Mouse (Mus musculus): ENCODE results near the gene Sar1b. TPM values are rescaled to one million over a fixed set of nuclear protein-coding genes. Genes with fewer than 3 reads are reported as not detected.
"Not testable (repeated sequence)": the region's sequence is repeated elsewhere in the genome, so short reads cannot be mapped to it uniquely, and the experiment has no call there.

The Sar1b gene
- polyA plus RNA-seq, 1 experiment from 2014 or later = 125 TPM

GRCm38 (mm10) chr11:51789735-51790134, 26.2 kb downstream of the Sar1b start:
- H3K36me3 ChIP-seq = peaks cover 78% of the 10 kb centered on the region
- not testable (repeated sequence) for H3K27ac ChIP-seq (replicated peaks)
- WGBS = 90% methylated on average over 4 of the region's 4 CpGs

GRCm38 (mm10) chr11:51790662-51791061, 27.2 kb downstream of the Sar1b start:
- H3K4me1 ChIP-seq = no peaks in the 10 kb centered on the region
- no peaks in the 10 kb centered on the region for H3K27me3 ChIP-seq (ENCODE audit: low read depth, poor library complexity, severe bottlenecking)
- H3K27ac ChIP-seq (replicated peaks) = no peak overlapping the region
- DNase-seq (ENCODE audit: low spot score) = no peak
- H3K9me3 ChIP-seq (replicated peaks) = peaks cover 3% of the 10 kb centered on the region; the same call in 1 of the 2 replicates
- H3K4me3 ChIP-seq = no peak overlapping the region
- WGBS = 97% methylated on average over 7 of the region's 7 CpGs
- peaks cover 69% of the 10 kb centered on the region for H3K36me3 ChIP-seq

More at GRCm38 (mm10) chr11:51789735-51790134, 26.2 kb downstream of the Sar1b start:
- H3K4me3 ChIP-seq; H3K4me1 ChIP-seq; H3K27me3 ChIP-seq (ENCODE audit: low read depth, poor library complexity, severe bottlenecking); H3K9me3 ChIP-seq (replicated peaks); DNase-seq (ENCODE audit: low spot score): not testable (repeated sequence)

- 0 out of 2 replicates have a peak, but pooled peaks cover 3% of the 10 kb centered on the region for H3K4me1 ChIP-seq
- WGBS = 91% methylated on average over 4 of the region's 4 CpGs
Measured at GRCm38 (mm10) chr11:51796272-51796671, 32.8 kb downstream of the Sar1b start.

GRCm38 (mm10) chr11:51800634-51801325, 37.3 kb downstream of the Sar1b start:
- 57% methylated on average over 8 of the region's 8 CpGs for WGBS
- peaks cover 8% of the 10 kb centered on the region for H3K4me1 ChIP-seq
- no peaks in the 10 kb centered on the region for H3K36me3 ChIP-seq
- no peaks in the 10 kb centered on the region for H3K27me3 ChIP-seq (ENCODE audit: low read depth, poor library complexity, severe bottlenecking)
- no peak overlapping the region for H3K4me3 ChIP-seq
- H3K9me3 ChIP-seq (replicated peaks) = no peaks in the 10 kb centered on the region
- DNase-seq (ENCODE audit: low spot score) = no peak
- H3K27ac ChIP-seq (replicated peaks) = no peak overlapping the region

More at GRCm38 (mm10) chr11:51796272-51796671, 32.8 kb downstream of the Sar1b start:
- H3K4me3 ChIP-seq = no peak overlapping the region
- no peaks in the 10 kb centered on the region for H3K27me3 ChIP-seq (ENCODE audit: low read depth, poor library complexity, severe bottlenecking)
- no peak for DNase-seq (ENCODE audit: low spot score)
- H3K36me3 ChIP-seq = peaks cover 17% of the 10 kb centered on the region
- no peak overlapping the region for H3K27ac ChIP-seq (replicated peaks)
- no peaks in the 10 kb centered on the region for H3K9me3 ChIP-seq (replicated peaks)

GRCm38 (mm10) chr11:51805221-51805981, 41.9 kb downstream of the Sar1b start:
- WGBS = 18% methylated on average over 17 of the region's 17 CpGs
- Histone ChIP-seq H3K36me3 (no peaks in the 10 kb centered on the region), H3K27ac (replicated peaks) (peak overlapping the region; percentile 69), H3K4me1 (peaks cover 10% of the 10 kb centered on the region), H3K27me3 (ENCODE audit: low read depth, poor library complexity, severe bottlenecking) (no peaks in the 10 kb centered on the region), H3K9me3 (replicated peaks) (no peaks in the 10 kb centered on the region), H3K4me3 (peak overlapping the region; percentile 58)
- peak; percentile 52 for DNase-seq (ENCODE audit: low spot score)

GRCm38 (mm10) chr11:51807108-51807879, 43.8 kb downstream of the Sar1b start:
- peaks cover 7% of the 10 kb centered on the region for H3K4me1 ChIP-seq
- 61% methylated on average over 13 of the region's 13 CpGs for WGBS
- DNase-seq (ENCODE audit: low spot score) = no peak

GRCm38 (mm10) chr11:51809632-51810224, 46.2 kb downstream of the Sar1b start:
- 68% methylated on average over 6 of the region's 6 CpGs for WGBS
- Histone ChIP-seq H3K9me3 (replicated peaks) (no peaks in the 10 kb centered on the region), H3K36me3 (no peaks in the 10 kb centered on the region), H3K4me3 (no peak overlapping the region), H3K27ac (replicated peaks) (no peak overlapping the region), H3K4me1 (peaks cover 7% of the 10 kb centered on the region), H3K27me3 (ENCODE audit: low read depth, poor library complexity, severe bottlenecking) (no peaks in the 10 kb centered on the region)
- no peak for DNase-seq (ENCODE audit: low spot score)

More at GRCm38 (mm10) chr11:51807108-51807879, 43.8 kb downstream of the Sar1b start:
- H3K27ac ChIP-seq (replicated peaks) = no peak overlapping the region
- no peaks in the 10 kb centered on the region for H3K27me3 ChIP-seq (ENCODE audit: low read depth, poor library complexity, severe bottlenecking)
- no peaks in the 10 kb centered on the region for H3K36me3 ChIP-seq
- no peaks in the 10 kb centered on the region for H3K9me3 ChIP-seq (replicated peaks)
- H3K4me3 ChIP-seq = no peak overlapping the region

- Histone ChIP-seq H3K9me3 (replicated peaks) (no peaks in the 10 kb centered on the region), H3K27ac (replicated peaks) (no peak overlapping the region), H3K27me3 (ENCODE audit: low read depth, poor library complexity, severe bottlenecking) (no peaks in the 10 kb centered on the region), H3K36me3 (no peaks in the 10 kb centered on the region), H3K4me3 (no peak overlapping the region), H3K4me1 (no peaks in the 10 kb centered on the region)
- 82% methylated on average over 4 of the region's 4 CpGs for WGBS
- no peak for DNase-seq (ENCODE audit: low spot score)
Measured at GRCm38 (mm10) chr11:51811230-51811629, 47.7 kb downstream of the Sar1b start.

GRCm38 (mm10) chr11:51812022-51812546, 48.6 kb downstream of the Sar1b start:
- no peak for DNase-seq (ENCODE audit: low spot score)
- no peak overlapping the region for H3K4me3 ChIP-seq
- H3K36me3 ChIP-seq = no peaks in the 10 kb centered on the region
- H3K9me3 ChIP-seq (replicated peaks) = no peaks in the 10 kb centered on the region
- H3K27me3 ChIP-seq (ENCODE audit: low read depth, poor library complexity, severe bottlenecking) = no peaks in the 10 kb centered on the region
- H3K27ac ChIP-seq (replicated peaks) = no peak overlapping the region
- WGBS = 91% methylated on average over 8 of the region's 8 CpGs
- H3K4me1 ChIP-seq = no peaks in the 10 kb centered on the region

- peak; percentile 85 for DNase-seq (ENCODE audit: low spot score)
- no peaks in the 10 kb centered on the region for H3K27me3 ChIP-seq (ENCODE audit: low read depth, poor library complexity, severe bottlenecking)
- no peak overlapping the region for H3K4me3 ChIP-seq
- H3K27ac ChIP-seq (replicated peaks) = no peak overlapping the region; the same call in 1 of the 2 replicates
- 40% methylated on average over 6 of the region's 6 CpGs for WGBS
- no peaks in the 10 kb centered on the region for H3K36me3 ChIP-seq
- no peaks in the 10 kb centered on the region for H3K9me3 ChIP-seq (replicated peaks)
- peaks cover 15% of the 10 kb centered on the region for H3K4me1 ChIP-seq
Measured at GRCm38 (mm10) chr11:51817756-51818155, 54.3 kb downstream of the Sar1b start.

- no peaks in the 10 kb centered on the region for H3K36me3 ChIP-seq
- peaks cover 26% of the 10 kb centered on the region for H3K4me1 ChIP-seq
- H3K27me3 ChIP-seq (ENCODE audit: low read depth, poor library complexity, severe bottlenecking) = no peaks in the 10 kb centered on the region
- 90% methylated on average over 4 of the region's 4 CpGs for WGBS
- no peak overlapping the region for H3K27ac ChIP-seq (replicated peaks)
- H3K9me3 ChIP-seq (replicated peaks) = no peaks in the 10 kb centered on the region
- no peak overlapping the region for H3K4me3 ChIP-seq
- DNase-seq (ENCODE audit: low spot score) = no peak
Measured at GRCm38 (mm10) chr11:51818837-51819236, 55.4 kb downstream of the Sar1b start.

- DNase-seq (ENCODE audit: low spot score) = peak; percentile 35
- Histone ChIP-seq H3K27ac (replicated peaks) (no peak overlapping the region), H3K27me3 (ENCODE audit: low read depth, poor library complexity, severe bottlenecking) (no peaks in the 10 kb centered on the region), H3K4me1 (peaks cover 32% of the 10 kb centered on the region), H3K36me3 (0 out of 2 replicates have a peak, but pooled peaks cover 2% of the 10 kb centered on the region), H3K4me3 (no peak overlapping the region), H3K9me3 (replicated peaks) (no peaks in the 10 kb centered on the region)
- WGBS = 76% methylated on average over 3 of the region's 3 CpGs
Measured at GRCm38 (mm10) chr11:51819964-51820363, 56.5 kb downstream of the Sar1b start.
